Mouse (Mus musculus) monocyte, adult 5-6 weeks (primary cell): Measurements from ENCODE around the gene Stfa3. TPM values are rescaled to one million over a fixed set of nuclear protein-coding genes. Genes with fewer than 3 reads are reported as not detected.

Experiments
- total RNA-seq: library from RNA; stranded (forward); fragments of 200-1000, 200-491, 200-594 nt; gene quantifications from 3 replicates; pipeline ENCODE4 v1.2.3, GENCODE M21; 2017

Stfa3 gene
- total RNA-seq, 1 experiment from 2014 or later, result not detected

Other genes starting within 250 kb of the Stfa3 start
- gene Gm5416, start 245.0 kb downstream of the Stfa3 start, total RNA-seq, result not detected in 3 replicates
- gene 2010005H15Rik, start 233.9 kb downstream of the Stfa3 start, total RNA-seq, result not detected in 3 replicates
- gene Stfa1, start 178.4 kb downstream of the Stfa3 start, total RNA-seq, result not detected in 3 replicates
- gene BC117090, start 121.1 kb downstream of the Stfa3 start, total RNA-seq, result not detected in 3 replicates
- gene BC100530, start 87.6 kb downstream of the Stfa3 start, total RNA-seq, result not detected in 3 replicates
- gene Stfa2, start 46.9 kb downstream of the Stfa3 start, total RNA-seq, result not detected in 3 replicates
- not detected in 3 replicates for gene Casr, start 106.7 kb upstream of the Stfa3 start, total RNA-seq
- gene Cd86, start 210.7 kb upstream of the Stfa3 start, total RNA-seq, result 63.3 to 72.4 TPM (median 72.1 TPM) in 3 replicates
- 2.0 to 2.3 TPM in 2 of 3 replicates, not detected in the other for gene Ildr1, start 238.6 kb upstream of the Stfa3 start, total RNA-seq